14 mouse cellular contexts compared by ENCODE assay signal in genomic region chr8:123267926-123268656, GRCm38 (mm10). TPM values are rescaled to one million over a fixed set of nuclear protein-coding genes. Genes with fewer than 3 reads are reported as not detected.
DNase-seq lines count a peak whose midpoint lies in the region; ATAC-seq and TF ChIP-seq lines count a peak whose summit lies in the region.
"Had no signal": no experiment of that assay in that cellular context is flagged by ENCODE, and none has a peak within 500 bp of the region (broad histone marks: within the 10 kb centered on the region; RNA-seq: fewer than 3 reads in every experiment).

No protein-coding gene starts in this region.

- no peak overlapping the region for H3K9ac ChIP-seq in liver, embryonic 13.5 days
- no peak overlapping the region for H3K9ac ChIP-seq in embryonic facial prominence, embryonic 15.5 days
- H3K9ac ChIP-seq in kidney, postnatal 0 days (ENCODE audit: low read depth, low read length), result no peak overlapping the region
- H3K9ac ChIP-seq in neural tube, embryonic 12.5 days, result 0 out of 2 replicates have a peak overlapping the region, but pooled peaks have one; percentile 13
- H3K9ac ChIP-seq: embryonic facial prominence, embryonic 13.5 days had no signal

- H3K4me3 ChIP-seq in liver, embryonic 13.5 days (replicated peaks), result no peak overlapping the region
- H3K4me3 ChIP-seq in embryonic facial prominence, embryonic 15.5 days (replicated peaks), result no peak overlapping the region
- H3K4me3 ChIP-seq in kidney, postnatal 0 days (replicated peaks; ENCODE audit: low read depth, low read length), result no peak overlapping the region
- no peak overlapping the region; the same call in 1 of the 2 replicates for H3K4me3 ChIP-seq in neural tube, embryonic 12.5 days
- H3K4me3 ChIP-seq: embryonic facial prominence, embryonic 13.5 days; left cerebral cortex, adult 2 months had no signal

- H3K36me3 ChIP-seq in liver, embryonic 13.5 days, result peaks cover 91% of the 10 kb centered on the region
- H3K36me3 ChIP-seq in embryonic facial prominence, embryonic 15.5 days, result peaks cover 71% of the 10 kb centered on the region
- peaks cover 45% of the 10 kb centered on the region for H3K36me3 ChIP-seq in kidney, postnatal 0 days (ENCODE audit: insufficient read depth, low read length)
- peaks cover 80% of the 10 kb centered on the region for H3K36me3 ChIP-seq in neural tube, embryonic 12.5 days

- no peak overlapping the region for H3K4me2 ChIP-seq in liver, embryonic 13.5 days
- no peak overlapping the region for H3K4me2 ChIP-seq in embryonic facial prominence, embryonic 15.5 days (replicated peaks)
- no peak overlapping the region for H3K4me2 ChIP-seq in kidney, postnatal 0 days (ENCODE audit: low read length)
- no peak overlapping the region for H3K4me2 ChIP-seq in neural tube, embryonic 12.5 days (replicated peaks)
- H3K4me2 ChIP-seq: embryonic facial prominence, embryonic 13.5 days had no signal

- no peaks in the 10 kb centered on the region for H3K27me3 ChIP-seq in liver, embryonic 13.5 days
- H3K27me3 ChIP-seq in embryonic facial prominence, embryonic 15.5 days, result no peaks in the 10 kb centered on the region
- H3K27me3 ChIP-seq in kidney, postnatal 0 days (ENCODE audit: insufficient read depth, low read length), result no peaks in the 10 kb centered on the region
- no peaks in the 10 kb centered on the region for H3K27me3 ChIP-seq in neural tube, embryonic 12.5 days (replicated peaks)
- H3K27me3 ChIP-seq: CH12.LX; embryonic facial prominence, embryonic 13.5 days had no signal

- TF ChIP-seq CTCF in kidney, postnatal 0 days (IDR thresholded peaks at IDR 0.05; ENCODE audit: low read depth), result no peak

- H3K9me3 ChIP-seq in liver, embryonic 13.5 days (replicated peaks), result no peaks in the 10 kb centered on the region
- no peaks in the 10 kb centered on the region for H3K9me3 ChIP-seq in embryonic facial prominence, embryonic 15.5 days (replicated peaks)
- no peaks in the 10 kb centered on the region for H3K9me3 ChIP-seq in kidney, postnatal 0 days (replicated peaks; ENCODE audit: low read length)
- no peaks in the 10 kb centered on the region for H3K9me3 ChIP-seq in neural tube, embryonic 12.5 days
- H3K9me3 ChIP-seq: embryonic facial prominence, embryonic 13.5 days had no signal

- ATAC-seq in liver, embryonic 13.5 days (ENCODE audit: low read depth), result peak; percentile 24
- ATAC-seq in embryonic facial prominence, embryonic 15.5 days (ENCODE audit: insufficient number of reproducible peaks, low FRiP score, low TSS enrichment, low read depth), result 0 out of 2 replicates have a peak, but pooled peaks have one; percentile 11
- ATAC-seq in kidney, postnatal 0 days (replicated peaks; ENCODE audit: low FRiP score, low read depth), result peak; percentile 76
- ATAC-seq in neural tube, embryonic 12.5 days (ENCODE audit: low FRiP score, low read depth), result no peak
- ATAC-seq: forebrain, embryonic 14.5 days; intestine, embryonic 16.5 days had no signal

- H3K27ac ChIP-seq in liver, embryonic 13.5 days, result no peak overlapping the region
- H3K27ac ChIP-seq in embryonic facial prominence, embryonic 15.5 days (replicated peaks), result no peak overlapping the region
- H3K27ac ChIP-seq in kidney, postnatal 0 days, result peak overlapping the region; percentile 66
- H3K27ac ChIP-seq in neural tube, embryonic 12.5 days, result peak overlapping the region; percentile 37; the same call in 1 of the 2 replicates
- H3K27ac ChIP-seq: embryonic facial prominence, embryonic 13.5 days; left cerebral cortex, adult 2 months had no signal

- WGBS in liver, embryonic 13.5 days (ENCODE audit: insufficient replicate concordance), result 84% methylated on average over 14 of the region's 14 CpGs
- 75% methylated on average over 14 of the region's 14 CpGs for WGBS in embryonic facial prominence, embryonic 15.5 days
- WGBS in kidney, postnatal 0 days, result 48% methylated on average over 14 of the region's 14 CpGs
- 74% methylated on average over 14 of the region's 14 CpGs for WGBS in neural tube, embryonic 12.5 days

- no peak for DNase-seq in liver, embryonic 13.5 days
- no peak for DNase-seq in liver
- peak; percentile 18 for DNase-seq in kidney, postnatal 0 days (ENCODE audit: low spot score)
- no peak for DNase-seq in lung, postnatal 14 days
- no peak for DNase-seq in layer of hippocampus, postnatal 14 days (ENCODE audit: low spot score in 2 of 2)
- DNase-seq: adrenal gland, postnatal 25 days; cerebellum, adult 11 months had no signal

- peaks cover 3% of the 10 kb centered on the region; the same call in 1 of the 2 replicates for H3K4me1 ChIP-seq in liver, embryonic 13.5 days (replicated peaks)
- H3K4me1 ChIP-seq in embryonic facial prominence, embryonic 15.5 days, result no peaks in the 10 kb centered on the region
- H3K4me1 ChIP-seq in kidney, postnatal 0 days (replicated peaks; ENCODE audit: insufficient read depth, low read length), result no peaks in the 10 kb centered on the region
- H3K4me1 ChIP-seq in neural tube, embryonic 12.5 days, result no peaks in the 10 kb centered on the region
- H3K4me1 ChIP-seq: embryonic facial prominence, embryonic 13.5 days had no signal

RNA-seq across cellular contexts. Expression of gene Vps9d1, which starts 13.9 kb away (rescaled TPM):
- polyA plus RNA-seq in liver, embryonic 13.5 days (2015; fragmentation: Nextera tagmentation; extraction: Ambion mirVana), result 4.0 and 4.4 TPM in 2 replicates
- polyA plus RNA-seq in embryonic facial prominence, embryonic 15.5 days (2015; fragmentation: Nextera tagmentation; extraction: Ambion mirVana), result 28.0 and 31.4 TPM in 2 replicates
- 16.5 and 17.3 TPM in 2 replicates for polyA plus RNA-seq in kidney, postnatal 0 days (2015; fragmentation: Nextera tagmentation; extraction: Ambion mirVana)
- 40.3 and 51.1 TPM in 2 replicates for polyA plus RNA-seq in neural tube, embryonic 12.5 days (2016; fragmentation: Nextera tagmentation; extraction: Ambion mirVana)
- total RNA-seq in layer of hippocampus, postnatal 14 days (2021), result 10 to 100 TPM; 56.3 to 58.0 TPM

RNA-seq across cellular contexts. Expression of gene Zfp276, which starts 14.1 kb away (rescaled TPM):
- polyA plus RNA-seq in liver, embryonic 13.5 days (2015; fragmentation: Nextera tagmentation; extraction: Ambion mirVana), result 6.3 and 7.1 TPM in 2 replicates
- 26.3 and 28.7 TPM in 2 replicates for polyA plus RNA-seq in embryonic facial prominence, embryonic 15.5 days (2015; fragmentation: Nextera tagmentation; extraction: Ambion mirVana)
- polyA plus RNA-seq in kidney, postnatal 0 days (2015; fragmentation: Nextera tagmentation; extraction: Ambion mirVana), result 13.1 and 15.0 TPM in 2 replicates
- polyA plus RNA-seq in neural tube, embryonic 12.5 days (2016; fragmentation: Nextera tagmentation; extraction: Ambion mirVana), result 32.9 and 36.0 TPM in 2 replicates
- 10 to 100 TPM; 22.4 to 23.3 TPM for total RNA-seq in layer of hippocampus, postnatal 14 days (2021)

RNA-seq across cellular contexts. Expression of gene Spata2l, which starts 32.1 kb away (rescaled TPM):
- 1.2 TPM in 2 replicates for polyA plus RNA-seq in liver, embryonic 13.5 days (2015; fragmentation: Nextera tagmentation; extraction: Ambion mirVana)
- polyA plus RNA-seq in embryonic facial prominence, embryonic 15.5 days (2015; fragmentation: Nextera tagmentation; extraction: Ambion mirVana), result 5.7 and 6.8 TPM in 2 replicates
- 6.1 and 8.2 TPM in 2 replicates for polyA plus RNA-seq in kidney, postnatal 0 days (2015; fragmentation: Nextera tagmentation; extraction: Ambion mirVana)
- polyA plus RNA-seq in neural tube, embryonic 12.5 days (2016; fragmentation: Nextera tagmentation; extraction: Ambion mirVana), result 3.8 and 4.7 TPM in 2 replicates
- total RNA-seq in layer of hippocampus, postnatal 14 days (2021), result 100 to 1,000 TPM; 106 to 111 TPM

RNA-seq across cellular contexts. Expression of gene Cdk10, which starts 43.4 kb away (rescaled TPM):
- polyA plus RNA-seq in liver, embryonic 13.5 days (2015; fragmentation: Nextera tagmentation; extraction: Ambion mirVana), result 11.8 and 12.0 TPM in 2 replicates
- polyA plus RNA-seq in embryonic facial prominence, embryonic 15.5 days (2015; fragmentation: Nextera tagmentation; extraction: Ambion mirVana), result 36.2 and 38.3 TPM in 2 replicates
- 28.7 and 29.2 TPM in 2 replicates for polyA plus RNA-seq in kidney, postnatal 0 days (2015; fragmentation: Nextera tagmentation; extraction: Ambion mirVana)
- 35.6 and 36.1 TPM in 2 replicates for polyA plus RNA-seq in neural tube, embryonic 12.5 days (2016; fragmentation: Nextera tagmentation; extraction: Ambion mirVana)
- total RNA-seq in layer of hippocampus, postnatal 14 days (2021), result 10 to 100 TPM; 74.0 to 82.4 TPM

RNA-seq across cellular contexts. Expression of gene Fanca, which starts 50.3 kb away (rescaled TPM):
- polyA plus RNA-seq in liver, embryonic 13.5 days (2015; fragmentation: Nextera tagmentation; extraction: Ambion mirVana), result 18.3 and 21.3 TPM in 2 replicates
- 21.0 and 25.4 TPM in 2 replicates for polyA plus RNA-seq in embryonic facial prominence, embryonic 15.5 days (2015; fragmentation: Nextera tagmentation; extraction: Ambion mirVana)
- 18.7 and 21.5 TPM in 2 replicates for polyA plus RNA-seq in kidney, postnatal 0 days (2015; fragmentation: Nextera tagmentation; extraction: Ambion mirVana)
- 22.5 and 24.6 TPM in 2 replicates for polyA plus RNA-seq in neural tube, embryonic 12.5 days (2016; fragmentation: Nextera tagmentation; extraction: Ambion mirVana)
- 1 to 10 TPM; 2.6 to 5.3 TPM for total RNA-seq in layer of hippocampus, postnatal 14 days (2021)

Comparison
In these comparisons a context has a peak if more than half of its experiments do, and no peak if none do; other contexts are left out.
1. H3K27ac ChIP-seq: peak in kidney, postnatal 0 days (single experiment) and neural tube, embryonic 12.5 days (single experiment); none in liver, embryonic 13.5 days (single experiment) and embryonic facial prominence, embryonic 15.5 days (single experiment).